Mouse (Mus musculus) adrenal gland, postnatal 4 days (tissue): Measurements from ENCODE around the gene Olfr1434. TPM values are rescaled to one million over a fixed set of nuclear protein-coding genes. Genes with fewer than 3 reads are reported as not detected.
"Not testable (repeated sequence)": the region's sequence is repeated elsewhere in the genome, so short reads cannot be mapped to it uniquely, and the experiment has no call there.

Experiments
- DNase-seq, 2 experiments: peaks; one replicate each; pipeline ENCODE4 v3.0.0; 2021 to 2022; ENCODE audit warnings: low spot score in 2 of 2, mixed read lengths in 2 of 2
- long read RNA-seq, 2 experiments: library from polyadenylated mRNA; stranded (forward); transcript quantifications; one replicate each; pipeline ENCODE4 v2.0.0; 2021
- total RNA-seq, 2 experiments: library from RNA; stranded (reverse); gene quantifications; 2 replicates each; pipeline ENCODE4 v1.2.3; 2021

Olfr1434 gene
- total RNA-seq: not detected
- long read RNA-seq, experiment 1: 0 reads
- long read RNA-seq, experiment 2: 0 reads

GRCm38 (mm10) chr19:12279554-12279953 is at the start of gene Olfr1434:
Gene Olfr1434, plus strand, starts transcription at chr19:12279854.
- no peak for DNase-seq

- not testable (repeated sequence) for DNase-seq
These were observed 47.2 kb upstream of the Olfr1434 start, which contains the start of gene Olfr1432 for GRCm38 (mm10) chr19:12232496-12232895. Gene Olfr1432, minus strand, starts transcription at chr19:12232596.

- no peak for DNase-seq
These were observed 38.1 kb upstream of the Olfr1434 start, which contains the start of gene Olfr262 for GRCm38 (mm10) chr19:12241559-12241958. Gene Olfr262, minus strand, starts transcription at chr19:12241659.

GRCm38 (mm10) chr19:12260732-12261131 is 18.9 kb upstream of the Olfr1434 start, which contains the start of gene Olfr235:
Gene Olfr235, plus strand, starts transcription at chr19:12261032.
- no peak for DNase-seq

GRCm38 (mm10) chr19:12292979-12293378 is 13.3 kb downstream of the Olfr1434 start:
- DNase-seq: no peak

- not testable (repeated sequence) for DNase-seq
These were observed 19.4 kb downstream of the Olfr1434 start, which contains the start of gene Olfr1436 for GRCm38 (mm10) chr19:12299030-12299429. Gene Olfr1436, minus strand, starts transcription at chr19:12299130.

GRCm38 (mm10) chr19:12325001-12325400 is 45.3 kb downstream of the Olfr1434 start, which contains the start of gene Olfr1437:
Gene Olfr1437, minus strand, starts transcription at chr19:12325101.
- DNase-seq: no peak

Other genes with a start within 250 kb of the Olfr1434 start
- not detected for gene Olfr1423, start 238.5 kb upstream of the Olfr1434 start, total RNA-seq
- gene Olfr1424, start 217.2 kb upstream of the Olfr1434 start, total RNA-seq: not detected
- gene Olfr1425, start 202.1 kb upstream of the Olfr1434 start, total RNA-seq: not detected
- gene Olfr1426, start 187.8 kb upstream of the Olfr1434 start, total RNA-seq: not detected
- not detected for gene Olfr1427, start 176.5 kb upstream of the Olfr1434 start, total RNA-seq
- not detected for gene Olfr1428, start 164.0 kb upstream of the Olfr1434 start, total RNA-seq
- gene Olfr76, start 156.7 kb upstream of the Olfr1434 start, total RNA-seq: not detected
- gene Olfr1555-ps1, start 109.7 kb upstream of the Olfr1434 start, total RNA-seq: not detected
- gene Olfr1431, start 79.2 kb upstream of the Olfr1434 start, total RNA-seq: not detected
- not detected for gene Olfr1432, start 47.3 kb upstream of the Olfr1434 start, total RNA-seq
- gene Olfr262, start 38.2 kb upstream of the Olfr1434 start, total RNA-seq: not detected
- gene Olfr235, start 18.8 kb upstream of the Olfr1434 start, total RNA-seq: not detected
- not detected for gene Olfr1436, start 19.3 kb downstream of the Olfr1434 start, total RNA-seq
- gene Olfr1437, start 45.2 kb downstream of the Olfr1434 start, total RNA-seq: not detected
- gene Olfr1438-ps1, start 56.1 kb downstream of the Olfr1434 start, total RNA-seq: not detected
- gene Olfr1440, start 107.4 kb downstream of the Olfr1434 start, total RNA-seq: not detected
- gene Olfr1441, start 137.6 kb downstream of the Olfr1434 start, total RNA-seq: not detected
- not detected for gene Pfpl, start 148.1 kb downstream of the Olfr1434 start, total RNA-seq
- gene Mpeg1, start 180.9 kb downstream of the Olfr1434 start, total RNA-seq: 10 to 100 TPM; 22.3 to 23.5 TPM
- 10 to 100 TPM; 32.1 to 33.4 TPM for gene Dtx4, start 221.6 kb downstream of the Olfr1434 start, total RNA-seq